Mouse (Mus musculus) layer of hippocampus, adult 9-10 months (tissue): ENCODE results near the gene Tnik.

Experiments used
- DNase-seq: peaks from one replicate; pipeline ENCODE4 v3.0.0; 2022; ENCODE audit warnings: low spot score

Gene Tnik

GRCm38 (mm10) chr3:28264841-28265150, 1.8 kb downstream of the Tnik start:
- no peak for DNase-seq

GRCm38 (mm10) chr3:28265183-28265582, 2.2 kb downstream of the Tnik start:
- DNase-seq, result no peak

- DNase-seq, result no peak
Observed at GRCm38 (mm10) chr3:28265656-28266055, 2.6 kb downstream of the Tnik start.

GRCm38 (mm10) chr3:28267211-28267610, 4.2 kb downstream of the Tnik start:
- no peak for DNase-seq

- DNase-seq, result no peak
Observed at GRCm38 (mm10) chr3:28269716-28270115, 6.7 kb downstream of the Tnik start.

- DNase-seq, result no peak
Observed at GRCm38 (mm10) chr3:28271884-28272283, 8.9 kb downstream of the Tnik start.

GRCm38 (mm10) chr3:28274763-28275162, 11.7 kb downstream of the Tnik start:
- no peak for DNase-seq

- no peak for DNase-seq
Observed at GRCm38 (mm10) chr3:28289693-28290092, 26.7 kb downstream of the Tnik start.

GRCm38 (mm10) chr3:28301378-28301777, 38.4 kb downstream of the Tnik start:
- DNase-seq, result no peak

GRCm38 (mm10) chr3:28303915-28304314, 40.9 kb downstream of the Tnik start:
- DNase-seq, result no peak

- DNase-seq, result no peak
Observed at GRCm38 (mm10) chr3:28306852-28307251, 43.8 kb downstream of the Tnik start.

- no peak for DNase-seq
Observed at GRCm38 (mm10) chr3:28314438-28314837, 51.4 kb downstream of the Tnik start.

GRCm38 (mm10) chr3:28317339-28317738, 54.3 kb downstream of the Tnik start:
- DNase-seq, result no peak

- DNase-seq, result no peak
Observed at GRCm38 (mm10) chr3:28321635-28322034, 58.6 kb downstream of the Tnik start.

- no peak for DNase-seq
Observed at GRCm38 (mm10) chr3:28325613-28326233, 62.7 kb downstream of the Tnik start.

GRCm38 (mm10) chr3:28332316-28332715, 69.3 kb downstream of the Tnik start:
- DNase-seq, result no peak

GRCm38 (mm10) chr3:28333869-28334268, 70.9 kb downstream of the Tnik start:
- DNase-seq, result no peak

GRCm38 (mm10) chr3:28334547-28334946, 71.5 kb downstream of the Tnik start:
- peak; percentile 16 for DNase-seq

GRCm38 (mm10) chr3:28340071-28340470, 77.1 kb downstream of the Tnik start:
- peak; percentile 37 for DNase-seq

- DNase-seq, result no peak
Observed at GRCm38 (mm10) chr3:28343204-28343603, 80.2 kb downstream of the Tnik start.

GRCm38 (mm10) chr3:28343661-28344060, 80.6 kb downstream of the Tnik start:
- no peak for DNase-seq

GRCm38 (mm10) chr3:28345446-28345845, 82.4 kb downstream of the Tnik start:
- DNase-seq, result no peak

GRCm38 (mm10) chr3:28345961-28346360, 82.9 kb downstream of the Tnik start:
- no peak for DNase-seq

- DNase-seq, result no peak
Observed at GRCm38 (mm10) chr3:28346476-28346875, 83.5 kb downstream of the Tnik start.

GRCm38 (mm10) chr3:28348746-28349145, 85.7 kb downstream of the Tnik start:
- no peak for DNase-seq
